Mouse (Mus musculus) WW6 (cell line): ENCODE measurements around the gene Edc3.

Source experiments
- DNase-seq: peaks from one replicate; pipeline ENCODE4 v3.0.0-alpha.2; 2013; ENCODE audit warnings: low read depth, low spot score

Edc3 gene

GRCm38 (mm10) chr9:57761563-57762551, 53.5 kb downstream of the Edc3 start:
- no peak for DNase-seq

- no peak for DNase-seq
Measured at GRCm38 (mm10) chr9:57762563-57762991, 54.2 kb downstream of the Edc3 start.

GRCm38 (mm10) chr9:57764147-57764973, 56.0 kb downstream of the Edc3 start:
- DNase-seq = no peak

- DNase-seq = peak; percentile 77
Measured at GRCm38 (mm10) chr9:57764974-57765363, 56.6 kb downstream of the Edc3 start.

GRCm38 (mm10) chr9:57765364-57766351, 57.3 kb downstream of the Edc3 start, which contains the start of gene Clk3:
Gene Clk3 (minus strand): TSS chr9:57765860.
- no peak for DNase-seq

- no peak for DNase-seq
Measured at GRCm38 (mm10) chr9:57766431-57766830, 58.1 kb downstream of the Edc3 start.

GRCm38 (mm10) chr9:57767231-57767630, 58.9 kb downstream of the Edc3 start:
- DNase-seq = no peak

GRCm38 (mm10) chr9:57769539-57770069, 61.3 kb downstream of the Edc3 start:
- DNase-seq = no peak

GRCm38 (mm10) chr9:57770214-57770613, 61.9 kb downstream of the Edc3 start:
- no peak for DNase-seq

- DNase-seq = no peak
Measured at GRCm38 (mm10) chr9:57770836-57771235, 62.5 kb downstream of the Edc3 start.

- DNase-seq = no peak
Measured at GRCm38 (mm10) chr9:57773754-57774153, 65.4 kb downstream of the Edc3 start.

- no peak for DNase-seq
Measured at GRCm38 (mm10) chr9:57774168-57774567, 65.8 kb downstream of the Edc3 start.

- DNase-seq = no peak
Measured at GRCm38 (mm10) chr9:57775026-57775425, 66.7 kb downstream of the Edc3 start.

- no peak for DNase-seq
Measured at GRCm38 (mm10) chr9:57775736-57776135, 67.4 kb downstream of the Edc3 start.

- DNase-seq = no peak
Measured at GRCm38 (mm10) chr9:57782656-57783055, 74.3 kb downstream of the Edc3 start.

GRCm38 (mm10) chr9:57789733-57790132, 81.4 kb downstream of the Edc3 start:
- no peak for DNase-seq

GRCm38 (mm10) chr9:57797456-57797855, 89.1 kb downstream of the Edc3 start:
- no peak for DNase-seq

GRCm38 (mm10) chr9:57798725-57799253, 90.4 kb downstream of the Edc3 start:
- DNase-seq = no peak

- DNase-seq = no peak
Measured at GRCm38 (mm10) chr9:57800325-57800975, 92.1 kb downstream of the Edc3 start.
